ENCODE assay signal across 8 mouse cellular contexts in the genomic region with DNA sequence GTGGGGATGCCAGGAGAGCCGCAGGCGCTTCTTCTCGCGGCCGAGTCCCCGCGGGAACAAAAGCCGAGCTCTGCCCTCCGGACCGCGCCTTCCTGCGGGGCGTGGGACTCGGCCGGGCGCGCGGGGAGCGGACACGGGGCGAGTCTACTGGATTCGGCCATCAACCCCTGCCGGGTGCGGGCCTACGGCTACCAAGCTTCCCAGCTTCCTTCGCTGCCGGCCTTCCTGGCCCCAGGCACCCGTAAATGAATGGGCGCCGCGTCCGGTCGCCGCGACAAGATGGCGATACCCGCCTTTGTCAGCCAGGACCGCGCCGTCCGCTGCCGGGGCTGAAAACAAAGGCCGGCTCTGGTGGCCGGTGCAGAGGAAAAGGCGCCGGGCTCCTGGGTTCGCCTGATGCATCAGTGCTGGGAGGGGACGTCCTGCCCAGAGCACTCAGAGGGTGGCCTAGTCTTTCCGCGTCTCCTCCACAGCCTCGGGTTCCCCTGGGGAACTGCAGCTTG. TPM values are rescaled to one million over a fixed set of nuclear protein-coding genes. Genes with fewer than 3 reads are reported as not detected.
DNase-seq lines count a peak whose midpoint lies in the region; ATAC-seq lines count a peak whose summit lies in the region.

No protein-coding gene starts in this region.

- peaks cover 34% of the 10 kb centered on the region for H3K4me1 ChIP-seq in hindbrain, embryonic 16.5 days (ENCODE audit: control insufficient read depth, insufficient read depth, low read depth, low read length)
- H3K4me1 ChIP-seq in limb, embryonic 13.5 days, result peaks cover 49% of the 10 kb centered on the region
- peaks cover 40% of the 10 kb centered on the region for H3K4me1 ChIP-seq in midbrain, embryonic 12.5 days

- H3K27ac ChIP-seq in hindbrain, embryonic 16.5 days (ENCODE audit: low read depth, low read length), result peak overlapping the region; percentile 95
- peak overlapping the region; percentile 95 for H3K27ac ChIP-seq in limb, embryonic 13.5 days
- peak overlapping the region; percentile 96 for H3K27ac ChIP-seq in midbrain, embryonic 12.5 days (replicated peaks)

- WGBS in hindbrain, embryonic 16.5 days, result under 1% methylated on average over 48 of the region's 51 CpGs
- WGBS in limb, embryonic 13.5 days, result under 1% methylated on average over 51 of the region's 51 CpGs
- WGBS in midbrain, embryonic 12.5 days, result under 1% methylated on average over 26 of the region's 51 CpGs

- no peaks in the 10 kb centered on the region for H3K36me3 ChIP-seq in hindbrain, embryonic 16.5 days (ENCODE audit: control insufficient read depth, insufficient read depth, low read length)
- 0 out of 2 replicates have a peak, but pooled peaks cover 3% of the 10 kb centered on the region for H3K36me3 ChIP-seq in limb, embryonic 13.5 days
- 0 out of 2 replicates have a peak, but pooled peaks cover 3% of the 10 kb centered on the region for H3K36me3 ChIP-seq in midbrain, embryonic 12.5 days
- H3K36me3 ChIP-seq in splenic B cell, adult 2 months (ENCODE audit: control insufficient read depth, insufficient read depth, low read length, poor library complexity, severe bottlenecking), result no peaks in the 10 kb centered on the region

- H3K4me2 ChIP-seq in hindbrain, embryonic 16.5 days (ENCODE audit: low read length), result peak overlapping the region; percentile 85
- H3K4me2 ChIP-seq in limb, embryonic 13.5 days (replicated peaks), result peak overlapping the region; percentile 72
- H3K4me2 ChIP-seq in midbrain, embryonic 12.5 days (replicated peaks), result peak overlapping the region; percentile 67

- H3K27me3 ChIP-seq in hindbrain, embryonic 16.5 days (replicated peaks; ENCODE audit: control insufficient read depth, insufficient read depth, low read length), result no peaks in the 10 kb centered on the region
- no peaks in the 10 kb centered on the region for H3K27me3 ChIP-seq in limb, embryonic 13.5 days
- no peaks in the 10 kb centered on the region for H3K27me3 ChIP-seq in midbrain, embryonic 12.5 days
- no peaks in the 10 kb centered on the region for H3K27me3 ChIP-seq in splenic B cell, adult 2 months (ENCODE audit: control insufficient read depth, insufficient read depth, low read length, poor library complexity, severe bottlenecking)

- peak overlapping the region; percentile 98 for H3K4me3 ChIP-seq in hindbrain, embryonic 16.5 days (ENCODE audit: low read length)
- H3K4me3 ChIP-seq in limb, embryonic 13.5 days, result peak overlapping the region; percentile 99
- H3K4me3 ChIP-seq in midbrain, embryonic 12.5 days, result peak overlapping the region; percentile 98

- H3K9ac ChIP-seq in hindbrain, embryonic 16.5 days (ENCODE audit: low read depth, low read length), result peak overlapping the region; percentile 100
- peak overlapping the region; percentile 100 for H3K9ac ChIP-seq in limb, embryonic 13.5 days
- H3K9ac ChIP-seq in midbrain, embryonic 12.5 days (replicated peaks), result peak overlapping the region; percentile 100

- no peaks in the 10 kb centered on the region for H3K9me3 ChIP-seq in hindbrain, embryonic 16.5 days (ENCODE audit: control insufficient read depth, low read length)
- H3K9me3 ChIP-seq in limb, embryonic 13.5 days, result no peaks in the 10 kb centered on the region
- no peaks in the 10 kb centered on the region for H3K9me3 ChIP-seq in midbrain, embryonic 12.5 days

- ATAC-seq in hindbrain, embryonic 16.5 days, result no peak
- ATAC-seq in limb, embryonic 13.5 days (ENCODE audit: low FRiP score, low read depth), result peak; percentile 25; the same call in 1 of the 2 replicates
- peak; percentile 23; the same call in 1 of the 2 replicates for ATAC-seq in midbrain, embryonic 12.5 days (ENCODE audit: low FRiP score, low read depth)

- peak; percentile 62 for DNase-seq in kidney, adult 18-20 months
- DNase-seq in kidney, adult 11 months, result no peak
- DNase-seq in cerebellum, adult 9-11 months, result peak; percentile 62
- peak; percentile 32 for DNase-seq in gastrocnemius, adult 18-20 months (ENCODE audit: low spot score)
- peak; percentile 48 for DNase-seq in splenic B cell, adult 2 months (ENCODE audit: low read depth, low spot score)

RNA-seq across cellular contexts. Expression of a gene that starts 1.0 kb away (rescaled TPM):
- total RNA-seq in gastrocnemius, adult 18-20 months (2021), result 10 to 100 TPM; 48.6 to 59.8 TPM
- 1,017 and 1,097 TPM in 2 replicates for polyA plus RNA-seq in hindbrain, embryonic 16.5 days (2015; fragmentation: Nextera tagmentation; extraction: Ambion mirVana)
- 506 and 533 TPM in 2 replicates for polyA plus RNA-seq in limb, embryonic 13.5 days (2015; fragmentation: Nextera tagmentation; extraction: Ambion mirVana)
- 751 and 797 TPM in 2 replicates for polyA plus RNA-seq in midbrain, embryonic 12.5 days (2016; fragmentation: Nextera tagmentation; extraction: Ambion mirVana)

RNA-seq across cellular contexts. Expression of a gene that starts 23.3 kb away (rescaled TPM):
- total RNA-seq in gastrocnemius, adult 18-20 months (2021), result 100 to 1,000 TPM; 138 to 243 TPM
- 0.34 TPM in 1 of 2 replicates, not detected in the other for polyA plus RNA-seq in hindbrain, embryonic 16.5 days (2015; fragmentation: Nextera tagmentation; extraction: Ambion mirVana)
- polyA plus RNA-seq in limb, embryonic 13.5 days (2015; fragmentation: Nextera tagmentation; extraction: Ambion mirVana), result not detected in 2 replicates
- 0.20 TPM in 1 of 2 replicates, not detected in the other for polyA plus RNA-seq in midbrain, embryonic 12.5 days (2016; fragmentation: Nextera tagmentation; extraction: Ambion mirVana)
